Mouse (Mus musculus) embryonic fibroblast, embryonic 13.5 days (primary cell): Measurements from ENCODE around the gene Dhx34. TPM values are rescaled to one million over a fixed set of nuclear protein-coding genes. Genes with fewer than 3 reads are reported as not detected.

Experiments
- H3K27ac ChIP-seq: 2 replicates; pipeline ENCODE4 v1.5.1; 2012; ENCODE audit warnings: low read length, control low read depth, inconsistent platforms; ENCODE audit not compliant: insufficient read depth
- H3K4me1 ChIP-seq: 2 replicates; pipeline ENCODE4 v1.6.1; 2011; ENCODE audit warnings: low read length; ENCODE audit not compliant: control insufficient read depth, insufficient read depth
- H3K4me3 ChIP-seq: 2 replicates; pipeline ENCODE4 v1.5.1; 2011; ENCODE audit warnings: mild to moderate bottlenecking, control low read depth, low read length; ENCODE audit not compliant: insufficient read depth
- CTCF ChIP-seq: IDR thresholded peaks from 2 replicates; pipeline ENCODE4 v1.5.1; 2011; ENCODE audit warnings: mild to moderate bottlenecking, control low read depth, low read length, moderate library complexity, borderline replicate concordance; ENCODE audit not compliant: insufficient read depth
- POLR2A ChIP-seq: IDR thresholded peaks from 2 replicates; pipeline ENCODE4 v1.6.1; 2011; ENCODE audit warnings: low read depth, mild to moderate bottlenecking, control low read depth, low read length, moderate library complexity
- polyA plus RNA-seq: library from polyadenylated mRNA; stranded (reverse); fragments of >200 nt; gene quantifications from 2 replicates; pipeline ENCODE4 v1.2.4, GENCODE M21; 2011; ENCODE audit warnings: low read depth; ENCODE audit not compliant: missing spikeins, insufficient read length

The Dhx34 gene
- polyA plus RNA-seq, 1 experiment, result 8.4 TPM

GRCm38 (mm10) chr7:16254195-16254594 lies 32.4 kb upstream of the Dhx34 start:
- Histone ChIP-seq H3K4me1 (no peaks in the 10 kb centered on the region), H3K27ac (no peak overlapping the region), H3K4me3 (no peak overlapping the region)
- no peak for TF ChIP-seq CTCF

DNA sequence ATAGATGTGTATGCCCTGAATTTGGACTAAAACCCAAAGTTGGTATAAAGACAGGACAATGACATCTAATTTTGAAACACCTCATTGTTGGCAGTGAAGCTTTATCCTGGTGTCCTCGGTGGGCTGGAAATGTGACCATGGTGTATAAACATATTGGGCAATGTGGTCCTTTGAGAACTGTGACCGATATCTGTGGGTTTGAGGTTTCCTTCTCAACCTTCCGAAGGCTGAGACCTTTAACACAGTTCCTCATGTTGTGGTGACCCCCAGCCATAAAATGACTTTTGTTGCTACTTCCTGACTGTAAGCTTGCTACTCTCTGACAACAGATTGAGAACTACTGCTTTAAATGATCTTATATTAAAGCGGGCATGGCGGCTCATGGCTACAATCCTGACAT lies 28.9 kb upstream of the Dhx34 start:
- H3K27ac ChIP-seq, result no peak overlapping the region
- H3K4me3 ChIP-seq, result no peak overlapping the region
- TF ChIP-seq POLR2A, result no peak
- no peak for TF ChIP-seq CTCF
- H3K4me1 ChIP-seq, result no peaks in the 10 kb centered on the region

DNA sequence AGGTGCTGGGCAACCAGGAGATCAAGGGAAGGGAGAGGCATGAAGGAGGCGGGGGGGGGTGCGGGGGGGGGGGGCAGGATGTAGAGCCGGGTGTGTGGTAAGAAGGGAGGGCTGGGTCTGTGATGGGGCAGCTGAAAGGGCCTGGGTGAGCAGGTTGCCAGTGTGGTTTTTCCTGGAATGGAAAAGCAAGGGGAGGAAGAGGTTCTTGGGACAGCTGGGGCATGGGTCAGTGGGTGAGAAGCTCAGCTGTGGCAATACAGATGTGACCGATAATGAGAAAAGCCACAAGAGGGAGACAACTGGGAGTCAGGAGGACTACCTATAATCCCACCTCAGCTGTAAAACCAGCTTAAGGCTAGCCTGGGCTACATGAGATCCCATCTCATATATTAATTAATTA lies 24.1 kb upstream of the Dhx34 start:
- TF ChIP-seq POLR2A (no peak), CTCF (no peak)
- H3K27ac ChIP-seq, result no peak overlapping the region
- no peak overlapping the region for H3K4me3 ChIP-seq
- no peaks in the 10 kb centered on the region for H3K4me1 ChIP-seq

- TF ChIP-seq CTCF, result no peak
- TF ChIP-seq POLR2A, result no peak
- Histone ChIP-seq H3K4me3 (no peak within 1 kb of the TSS), H3K27ac (no peak within 1 kb of the TSS), H3K4me1 (no peaks in the 10 kb centered on the region)
Measured at GRCm38 (mm10) chr7:16244067-16244466, 22.2 kb upstream of the Dhx34 start, which contains the start of gene C5ar2. Gene C5ar2 (minus strand): TSS chr7:16244154.

DNA sequence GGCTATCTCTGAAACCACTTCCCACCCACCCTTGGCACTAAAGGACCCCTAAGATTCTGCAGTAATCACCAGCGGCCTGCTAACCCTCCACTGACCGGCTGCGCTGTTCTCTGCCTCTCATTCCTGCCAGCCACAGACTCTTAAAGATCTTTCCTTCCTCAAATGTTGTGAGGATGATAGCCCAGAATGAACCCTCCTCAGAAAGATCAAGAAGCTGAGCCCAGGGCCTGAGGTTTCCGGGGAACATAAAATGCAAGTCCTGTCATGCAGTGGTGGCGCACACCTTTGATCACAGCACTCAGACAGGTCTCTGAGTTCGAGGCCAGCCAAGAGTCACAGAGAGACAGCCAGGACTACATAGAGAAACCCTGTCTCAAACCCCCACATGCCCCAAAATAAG lies 20.4 kb upstream of the Dhx34 start:
- Histone ChIP-seq H3K27ac (no peak overlapping the region), H3K4me3 (no peak overlapping the region), H3K4me1 (no peaks in the 10 kb centered on the region)
- TF ChIP-seq CTCF (no peak), POLR2A (no peak)

GRCm38 (mm10) chr7:16241787-16242186 lies 19.9 kb upstream of the Dhx34 start:
- H3K27ac ChIP-seq, result no peak overlapping the region
- TF ChIP-seq POLR2A (no peak), CTCF (no peak)
- no peak overlapping the region for H3K4me3 ChIP-seq
- H3K4me1 ChIP-seq, result no peaks in the 10 kb centered on the region

- no peaks in the 10 kb centered on the region for H3K4me1 ChIP-seq
- H3K4me3 ChIP-seq, result no peak overlapping the region
- TF ChIP-seq CTCF (no peak), POLR2A (no peak)
- H3K27ac ChIP-seq, result no peak overlapping the region
Measured at GRCm38 (mm10) chr7:16240978-16241303, 19.1 kb upstream of the Dhx34 start.

- no peaks in the 10 kb centered on the region for H3K4me1 ChIP-seq
- TF ChIP-seq POLR2A (no peak), CTCF (no peak)
- no peak overlapping the region for H3K4me3 ChIP-seq
- no peak overlapping the region for H3K27ac ChIP-seq
Measured at GRCm38 (mm10) chr7:16240281-16240977, 18.6 kb upstream of the Dhx34 start.

GRCm38 (mm10) chr7:16239554-16239997 lies 17.7 kb upstream of the Dhx34 start:
- no peak overlapping the region for H3K4me3 ChIP-seq

GRCm38 (mm10) chr7:16229869-16230268 lies 8.0 kb upstream of the Dhx34 start:
- Histone ChIP-seq H3K4me3 (no peak overlapping the region), H3K27ac (no peak overlapping the region), H3K4me1 (no peaks in the 10 kb centered on the region)
- TF ChIP-seq CTCF, result no peak
- no peak for TF ChIP-seq POLR2A

More at GRCm38 (mm10) chr7:16239554-16239997, 17.7 kb upstream of the Dhx34 start:
- TF ChIP-seq POLR2A (no peak), CTCF (no peak)
- Histone ChIP-seq H3K27ac (no peak overlapping the region), H3K4me1 (no peaks in the 10 kb centered on the region)

DNA sequence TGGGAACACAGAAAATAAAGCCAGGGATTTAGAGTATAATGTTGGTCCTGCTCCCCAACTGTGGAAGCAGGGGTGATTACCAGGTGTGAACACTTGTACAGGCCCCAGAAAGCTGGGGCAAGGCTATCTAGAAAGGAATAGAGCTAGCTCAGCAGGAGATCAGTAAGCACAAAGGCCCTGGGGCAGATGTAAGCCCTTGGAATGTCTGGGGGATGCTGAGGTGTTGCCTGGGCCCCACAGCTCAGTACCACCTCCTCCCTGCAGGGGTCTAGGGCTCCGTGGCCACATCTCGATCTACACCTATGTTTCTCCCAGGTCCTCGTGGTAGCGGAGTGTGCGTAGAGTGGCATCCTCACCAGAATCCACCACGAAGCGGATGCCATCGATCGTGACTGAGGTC lies 7.9 kb downstream of the Dhx34 start:
- TF ChIP-seq POLR2A, result no peak
- no peak for TF ChIP-seq CTCF
- H3K4me1 ChIP-seq, result peaks cover 5% of the 10 kb centered on the region

More for the DNA sequence above, 7.9 kb downstream of the Dhx34 start:
- Histone ChIP-seq H3K27ac (no peak overlapping the region), H3K4me3 (no peak overlapping the region)
